Mouse (Mus musculus) kidney, postnatal 0 days (tissue): ENCODE results near the gene Fam241b. TPM values are rescaled to one million over a fixed set of nuclear protein-coding genes. Genes with fewer than 3 reads are reported as not detected.

Source experiments
- ATAC-seq: fragments of 200-750 bp; cut with Nextera tagmentation; replicated peaks from 2 replicates; pipeline ENCODE4 v1.8.0; 2017; ENCODE audit warnings: low read depth, moderate number of reproducible peaks, moderate TSS enrichment, moderate library complexity; ENCODE audit not compliant: low FRiP score
- DNase-seq: peaks from one replicate; pipeline ENCODE4 v3.0.0-alpha.2; 2016; ENCODE audit warnings: low spot score
- H3K27ac ChIP-seq: fragments of 300-500 bp; sonication (generic); 2 replicates; pipeline ENCODE4 v1.5.1; 2014; ENCODE audit warnings: mild to moderate bottlenecking
- H3K27me3 ChIP-seq: fragments of 300-500 bp; sonication (generic); 2 replicates; pipeline ENCODE4 v1.6.1; 2014; ENCODE audit warnings: low read length, mixed read lengths; ENCODE audit not compliant: insufficient read depth
- H3K36me3 ChIP-seq: fragments of 300-500 bp; sonication (generic); 2 replicates; pipeline ENCODE4 v1.6.1; 2014; ENCODE audit warnings: low read length, mixed read lengths; ENCODE audit not compliant: insufficient read depth
- H3K4me1 ChIP-seq: fragments of 300-500 bp; sonication (generic); replicated peaks from 2 replicates; pipeline ENCODE4 v1.6.1; 2014; ENCODE audit warnings: antibody characterized with exemption, low read length, mixed read lengths; ENCODE audit not compliant: insufficient read depth
- H3K4me2 ChIP-seq: fragments of 300-500 bp; sonication (generic); 2 replicates; pipeline ENCODE4 v1.6.1; 2014; ENCODE audit warnings: mild to moderate bottlenecking, low read length, moderate library complexity, mixed read lengths
- H3K4me3 ChIP-seq: fragments of 300-500 bp; sonication (generic); replicated peaks from 2 replicates; pipeline ENCODE4 v1.5.1; 2014; ENCODE audit warnings: low read depth, low read length
- H3K9ac ChIP-seq: fragments of 300-500 bp; sonication (generic); 2 replicates; pipeline ENCODE4 v1.6.1; 2014; ENCODE audit warnings: low read depth, low read length
- H3K9me3 ChIP-seq: fragments of 300-500 bp; sonication (generic); replicated peaks from 2 replicates; pipeline ENCODE4 v1.6.1; 2016; ENCODE audit warnings: low read length, inconsistent platforms, mixed read lengths
- CTCF ChIP-seq: IDR thresholded peaks from 2 replicates; pipeline ENCODE4 v1.5.1; 2016; ENCODE audit warnings: antibody characterized with exemption, low read depth, mild to moderate bottlenecking, moderate library complexity
- WGBS: fragments of 180-500 bp; shearing (Covaris S2); extraction: QIAGEN DNeasy Blood & Tissue Kit; methylation state at CpG from one replicate; pipeline ENCODE4 v1.1.7; 2014; 5-methylcytosine and 5-hydroxymethylcytosine counted together
- polyA plus RNA-seq: library from polyadenylated mRNA; unstranded; fragments of >200 nt; fragmentation: Nextera tagmentation; extraction: Ambion mirVana; gene quantifications from 2 replicates; pipeline ENCODE4 v1.2.1, GENCODE M21; 2015

Gene Fam241b
- polyA plus RNA-seq, 1 experiment from 2014 or later, result 19.2 TPM

- no peak for TF ChIP-seq CTCF
- H3K9me3 ChIP-seq, result no peaks in the 10 kb centered on the region
- H3K4me3 ChIP-seq, result no peak overlapping the region
- no peak overlapping the region for H3K27ac ChIP-seq
- no peak for ATAC-seq
- 74% methylated on average over 6 of the region's 6 CpGs for WGBS
- no peak overlapping the region for H3K9ac ChIP-seq
- H3K27me3 ChIP-seq, result no peaks in the 10 kb centered on the region
- no peaks in the 10 kb centered on the region for H3K36me3 ChIP-seq
- H3K4me1 ChIP-seq, result no peaks in the 10 kb centered on the region
- H3K4me2 ChIP-seq, result no peak overlapping the region
- DNase-seq, result no peak
Measured at GRCm38 (mm10) chr10:62182471-62183014, 38.8 kb upstream of the Fam241b start.

- Histone ChIP-seq H3K4me1 (no peaks in the 10 kb centered on the region), H3K9ac (no peak overlapping the region), H3K36me3 (no peaks in the 10 kb centered on the region), H3K4me2 (no peak overlapping the region), H3K27ac (no peak overlapping the region), H3K4me3 (no peak overlapping the region), H3K27me3 (no peaks in the 10 kb centered on the region), H3K9me3 (no peaks in the 10 kb centered on the region)
- no peak for ATAC-seq
- no peak for DNase-seq
- TF ChIP-seq CTCF, result peak; percentile 35; the same call in 1 of the 2 replicates
- 54% methylated on average over 3 of the region's 3 CpGs for WGBS
Measured at GRCm38 (mm10) chr10:62181701-62182100, 38.0 kb upstream of the Fam241b start.

- Histone ChIP-seq H3K9ac (no peak overlapping the region), H3K27me3 (no peaks in the 10 kb centered on the region), H3K4me3 (no peak overlapping the region), H3K4me1 (no peaks in the 10 kb centered on the region), H3K27ac (no peak overlapping the region), H3K9me3 (no peaks in the 10 kb centered on the region), H3K4me2 (no peak overlapping the region), H3K36me3 (no peaks in the 10 kb centered on the region)
- ATAC-seq (no peak), DNase-seq (no peak)
- no peak for TF ChIP-seq CTCF
- whole genome bisulfite sequencing, result 82% methylated on average over 3 of the region's 3 CpGs
Measured at GRCm38 (mm10) chr10:62179944-62180343, 36.2 kb upstream of the Fam241b start.

GRCm38 (mm10) chr10:62174533-62175313 is 31.0 kb upstream of the Fam241b start:
- 54% methylated on average over 15 of the region's 15 CpGs for WGBS
- no peak for ATAC-seq

GRCm38 (mm10) chr10:62173941-62174448 is 30.3 kb upstream of the Fam241b start:
- no peak for ATAC-seq

More at GRCm38 (mm10) chr10:62174533-62175313, 31.0 kb upstream of the Fam241b start:
- Histone ChIP-seq H3K27me3 (no peaks in the 10 kb centered on the region), H3K9me3 (no peaks in the 10 kb centered on the region), H3K9ac (no peak overlapping the region), H3K36me3 (no peaks in the 10 kb centered on the region), H3K4me3 (no peak overlapping the region), H3K4me1 (no peaks in the 10 kb centered on the region), H3K27ac (no peak overlapping the region), H3K4me2 (no peak overlapping the region)
- no peak for TF ChIP-seq CTCF
- DNase-seq, result peak; percentile 29

GRCm38 (mm10) chr10:62172841-62173553 is 29.3 kb upstream of the Fam241b start:
- no peak overlapping the region for H3K4me2 ChIP-seq
- no peak overlapping the region for H3K4me3 ChIP-seq
- no peaks in the 10 kb centered on the region for H3K4me1 ChIP-seq
- H3K9ac ChIP-seq, result no peak overlapping the region
- 9% methylated on average over 9 of the region's 9 CpGs for whole genome bisulfite sequencing
- DNase-seq (no peak), ATAC-seq (no peak)
- H3K9me3 ChIP-seq, result no peaks in the 10 kb centered on the region
- H3K36me3 ChIP-seq, result no peaks in the 10 kb centered on the region
- H3K27me3 ChIP-seq, result no peaks in the 10 kb centered on the region
- TF ChIP-seq CTCF, result no peak
- H3K27ac ChIP-seq, result no peak overlapping the region

More at GRCm38 (mm10) chr10:62173941-62174448, 30.3 kb upstream of the Fam241b start:
- Histone ChIP-seq H3K4me1 (no peaks in the 10 kb centered on the region), H3K4me3 (no peak overlapping the region), H3K27me3 (no peaks in the 10 kb centered on the region), H3K27ac (no peak overlapping the region), H3K9me3 (no peaks in the 10 kb centered on the region), H3K36me3 (no peaks in the 10 kb centered on the region), H3K4me2 (no peak overlapping the region), H3K9ac (no peak overlapping the region)
- WGBS, result 28% methylated on average over 9 of the region's 9 CpGs
- DNase-seq, result no peak
- TF ChIP-seq CTCF, result no peak
